Mouse (Mus musculus) cerebellum, adult 11-12 months (tissue): Measurements from ENCODE around the gene Adamts15.

Experiments
- DNase-seq: peaks from one replicate; pipeline ENCODE4 v3.0.0; 2022

Gene Adamts15

DNA sequence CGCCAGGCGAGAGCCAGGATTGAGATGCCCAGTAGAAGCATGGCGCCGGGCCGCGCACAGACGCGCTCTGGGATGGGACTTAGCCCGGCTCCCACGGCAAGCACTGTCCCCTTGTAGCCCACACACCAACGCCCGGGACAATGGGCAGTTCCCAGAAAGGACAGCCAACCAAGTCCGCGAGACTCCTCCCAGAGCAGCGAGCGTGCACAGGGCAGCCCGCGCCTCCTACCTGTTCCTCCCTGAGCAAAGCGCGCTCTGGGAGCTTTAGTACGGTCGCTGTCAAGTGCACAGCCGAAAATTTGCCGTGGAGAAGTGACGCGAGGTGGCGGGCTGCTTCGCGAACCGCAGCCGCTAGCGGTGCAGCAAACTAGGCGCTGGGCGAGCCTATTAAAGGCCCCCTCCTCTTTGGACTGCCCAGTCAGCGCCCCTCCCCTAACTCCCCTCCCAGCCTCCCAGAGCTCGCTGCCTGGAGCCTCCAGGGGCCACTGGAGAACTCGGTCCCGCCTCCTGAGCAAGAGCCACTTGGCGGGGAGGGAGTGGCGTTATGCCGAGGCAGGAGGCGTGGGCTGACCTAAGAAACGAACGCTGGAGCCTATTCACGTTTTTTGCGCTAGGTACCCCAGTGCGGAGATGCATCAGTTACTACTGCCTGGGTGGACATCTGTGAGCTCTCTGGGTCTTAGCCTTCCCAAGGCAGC, at the start of gene Adamts15:
Gene Adamts15 (minus strand): TSS at position 256 of the 698 bp plus-strand sequence.
- peak; percentile 25 for DNase-seq

DNA sequence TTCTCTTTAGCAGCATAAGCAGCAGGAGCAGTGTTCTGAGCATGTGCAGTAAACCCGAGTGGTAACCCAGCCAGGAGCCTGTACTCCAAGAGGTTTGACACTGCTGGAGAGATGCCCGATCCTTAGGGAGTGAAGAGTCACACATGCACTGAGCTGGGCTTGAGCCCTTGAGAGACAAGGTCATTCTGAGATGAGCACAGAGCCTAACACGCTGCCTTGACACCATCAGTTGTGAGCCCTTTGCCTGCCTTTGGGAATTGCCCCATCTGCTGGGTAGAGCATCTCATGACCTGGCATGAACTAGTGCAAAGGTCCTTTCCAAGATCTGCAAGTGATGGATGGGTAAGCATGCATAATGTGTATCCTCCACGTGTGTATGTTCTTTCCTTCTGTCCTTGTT, 49.7 kb upstream of the Adamts15 start:
- no peak for DNase-seq

DNA sequence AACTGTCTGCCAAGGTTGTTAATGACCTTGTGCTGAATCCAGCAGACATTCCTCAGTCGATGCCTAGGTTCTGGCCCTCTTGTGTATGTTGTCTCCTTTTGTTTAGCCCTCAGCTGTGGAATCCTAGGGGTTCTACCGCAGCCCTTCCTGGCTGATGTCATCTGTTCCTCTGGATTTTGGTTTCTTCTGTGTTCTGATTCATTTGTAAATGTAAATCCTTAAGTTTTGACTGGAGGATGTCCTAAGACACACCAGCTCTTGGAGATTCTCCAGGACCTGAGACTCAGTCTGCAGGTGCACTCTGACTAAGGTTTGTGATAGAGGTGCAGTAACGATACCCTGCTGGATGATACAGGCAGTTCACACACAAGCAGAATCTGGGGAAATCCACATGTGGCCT, 47.7 kb upstream of the Adamts15 start:
- DNase-seq: no peak

DNA sequence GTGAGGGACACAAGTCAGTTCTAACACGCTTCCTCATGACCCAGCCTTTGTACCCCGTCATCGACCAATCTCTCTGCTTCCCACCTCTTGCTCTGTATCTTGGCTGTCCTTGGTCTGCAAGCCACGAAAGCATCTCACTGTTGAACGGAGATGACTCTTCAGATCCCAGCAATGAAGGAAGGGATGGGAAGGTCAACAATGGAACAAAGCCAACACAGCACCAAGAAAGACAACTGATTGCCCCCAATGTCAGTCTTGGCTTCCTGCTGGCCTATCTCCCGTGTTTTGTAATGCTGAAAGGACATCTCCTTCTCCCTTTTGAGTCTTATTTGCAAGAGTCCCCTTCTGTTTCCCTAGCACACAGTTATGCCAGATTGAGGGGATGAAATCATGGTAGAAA, 45.9 kb upstream of the Adamts15 start:
- DNase-seq: no peak

DNA sequence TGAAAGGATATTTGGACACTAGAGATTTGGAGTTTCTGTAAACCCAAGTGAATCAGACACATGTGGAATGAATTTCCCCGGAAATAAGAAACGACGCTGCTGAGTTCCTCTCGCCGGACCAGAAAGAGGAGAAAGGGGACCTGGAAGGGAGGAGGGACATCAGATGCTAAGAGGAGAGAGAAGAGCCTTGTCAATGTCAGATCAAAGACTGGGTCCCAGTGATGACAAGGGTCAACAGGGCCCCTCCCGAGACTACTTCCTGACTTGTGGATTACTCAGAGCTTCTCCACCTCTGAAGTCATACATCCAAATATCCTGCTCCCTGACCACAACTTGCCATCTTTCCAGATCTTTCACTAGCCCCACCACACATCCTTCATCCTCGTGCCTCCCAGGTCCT, 44.6 kb upstream of the Adamts15 start:
- no peak for DNase-seq

DNA sequence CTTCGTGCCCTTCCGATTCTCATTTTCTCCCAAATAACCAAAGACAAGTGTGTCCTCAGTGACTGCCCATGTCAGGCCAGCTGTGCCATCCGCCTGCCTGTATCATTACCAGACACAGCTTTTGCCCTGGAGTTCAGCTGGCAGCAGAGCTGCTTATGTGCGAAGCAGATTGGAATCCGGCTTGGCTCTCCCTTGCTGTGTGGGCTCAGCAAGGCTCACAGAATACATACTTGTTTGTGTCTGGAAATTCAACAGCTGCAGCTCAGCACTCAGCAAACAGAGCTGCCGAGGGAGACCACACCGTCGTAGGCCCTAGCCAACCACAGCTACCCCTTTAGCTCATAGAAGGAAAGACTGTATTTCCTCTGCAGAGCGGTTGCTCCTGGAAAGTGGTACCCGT, 42.4 kb upstream of the Adamts15 start:
- DNase-seq: no peak

DNA sequence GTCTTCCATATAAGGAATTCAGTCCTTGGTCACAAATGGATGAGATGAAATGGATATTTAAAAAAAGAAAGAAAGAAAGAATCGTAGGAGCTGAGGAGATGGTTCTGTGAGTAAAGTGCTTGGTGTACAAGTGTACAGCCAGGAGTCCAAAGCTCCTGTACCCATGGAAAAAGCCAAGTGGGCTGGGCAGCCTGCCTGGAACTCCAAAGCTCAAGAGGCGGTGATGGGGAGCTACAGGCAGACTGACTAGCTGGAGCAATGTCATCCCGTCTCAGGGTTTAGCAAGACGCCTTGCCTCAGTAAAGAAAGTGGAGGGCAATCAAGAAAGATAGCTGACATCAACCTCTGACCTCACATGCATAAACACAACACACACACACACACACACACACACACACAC, 41.5 kb upstream of the Adamts15 start:
- DNase-seq: no peak

DNA sequence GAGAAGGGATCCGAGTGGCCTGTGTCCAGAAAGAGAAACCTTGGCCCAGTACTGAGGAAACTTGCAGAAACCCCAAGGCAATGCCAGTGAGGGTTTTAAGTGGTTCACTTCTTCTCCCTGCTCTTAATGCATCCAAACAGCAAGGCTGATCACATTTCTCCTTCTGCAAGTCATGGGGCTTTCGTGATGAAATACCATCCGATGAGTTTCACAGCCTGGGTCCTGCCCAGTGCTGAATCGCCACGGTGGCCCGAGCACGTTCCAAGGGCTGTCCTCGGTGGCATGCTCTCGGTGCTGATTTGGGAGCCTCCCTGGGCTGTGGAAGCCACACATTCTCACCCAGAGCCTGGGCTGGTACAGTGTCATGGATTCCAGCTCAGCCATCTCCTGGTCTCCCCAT, 33.0 kb upstream of the Adamts15 start:
- no peak for DNase-seq

DNA sequence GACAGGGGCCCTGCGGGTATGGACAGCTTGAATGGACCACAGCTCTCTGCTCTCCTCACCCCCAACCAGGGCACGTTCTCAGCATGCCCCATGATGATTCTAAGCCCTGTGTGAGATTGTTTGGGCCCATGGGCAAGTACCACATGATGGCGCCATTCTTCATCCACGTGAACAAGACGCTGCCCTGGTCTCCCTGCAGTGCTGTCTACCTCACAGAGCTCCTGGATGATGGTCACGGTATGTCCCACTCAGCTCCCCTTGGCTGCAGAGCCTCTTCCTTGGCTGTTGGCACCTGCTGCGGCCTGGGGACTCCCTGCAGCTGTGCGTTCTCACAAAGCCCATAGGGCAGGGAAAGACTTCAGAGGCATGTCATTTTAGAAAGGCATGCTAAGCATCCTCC, 31.0 kb upstream of the Adamts15 start:
- no peak for DNase-seq

DNA sequence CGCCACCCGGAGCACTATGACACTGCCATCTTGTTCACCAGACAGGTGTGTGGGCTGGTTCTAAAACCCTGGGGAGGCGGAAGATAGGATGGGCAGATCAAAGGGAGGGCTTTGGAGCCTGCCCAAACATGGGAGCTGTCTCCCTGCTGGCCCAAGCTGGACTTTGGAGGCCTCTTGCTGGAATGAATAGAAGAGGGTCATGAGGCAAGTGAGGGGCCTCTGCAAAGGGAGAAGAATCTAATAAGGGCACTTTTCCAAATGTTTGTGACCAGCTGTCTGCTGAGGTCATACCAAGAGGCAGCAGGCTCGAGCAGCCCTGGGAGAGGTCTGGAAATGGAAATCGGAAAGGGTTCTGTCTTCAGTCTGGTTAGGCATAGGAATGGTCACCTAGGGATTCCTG, 29.2 kb upstream of the Adamts15 start:
- no peak for DNase-seq

DNA sequence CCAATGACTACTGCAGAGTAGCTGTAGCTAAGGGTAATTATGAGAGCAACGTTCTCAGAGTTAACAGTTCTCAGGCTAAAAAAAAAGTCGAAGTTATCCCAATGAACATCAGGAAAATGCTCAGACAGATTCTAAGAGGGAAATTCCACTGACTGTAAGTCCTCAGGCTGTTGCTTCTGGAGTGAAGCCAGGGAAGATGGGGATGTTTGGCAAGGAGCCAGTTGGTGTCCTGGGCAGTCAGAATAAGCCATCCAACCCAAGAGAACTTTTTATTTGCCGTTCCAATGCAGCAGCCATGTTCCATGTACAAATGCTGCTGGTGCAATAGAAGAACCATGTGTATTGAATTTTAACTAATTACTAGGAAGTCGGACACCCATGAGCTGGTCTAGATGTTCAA, 28.3 kb upstream of the Adamts15 start:
- no peak for DNase-seq

DNA sequence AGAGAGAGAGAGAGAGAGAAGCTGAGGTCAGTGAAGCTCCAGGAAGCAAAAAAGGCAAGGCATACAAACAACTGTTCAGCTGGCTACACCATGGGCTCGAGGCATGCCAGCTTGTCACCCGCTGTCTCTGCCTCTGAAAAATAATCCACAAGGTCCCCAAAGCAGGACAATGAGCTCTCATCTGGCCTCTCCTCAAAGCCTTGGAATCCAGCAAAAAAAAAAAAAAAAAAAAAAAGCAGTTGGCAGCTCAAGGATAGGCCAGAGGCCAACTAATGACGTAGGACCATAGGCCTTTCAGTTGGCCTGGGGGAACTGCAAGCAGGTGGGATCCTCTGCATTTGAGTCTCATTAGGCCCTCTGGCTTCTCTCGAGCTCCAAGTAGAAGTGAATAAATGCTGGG, 27.7 kb upstream of the Adamts15 start:
- DNase-seq: no peak

DNA sequence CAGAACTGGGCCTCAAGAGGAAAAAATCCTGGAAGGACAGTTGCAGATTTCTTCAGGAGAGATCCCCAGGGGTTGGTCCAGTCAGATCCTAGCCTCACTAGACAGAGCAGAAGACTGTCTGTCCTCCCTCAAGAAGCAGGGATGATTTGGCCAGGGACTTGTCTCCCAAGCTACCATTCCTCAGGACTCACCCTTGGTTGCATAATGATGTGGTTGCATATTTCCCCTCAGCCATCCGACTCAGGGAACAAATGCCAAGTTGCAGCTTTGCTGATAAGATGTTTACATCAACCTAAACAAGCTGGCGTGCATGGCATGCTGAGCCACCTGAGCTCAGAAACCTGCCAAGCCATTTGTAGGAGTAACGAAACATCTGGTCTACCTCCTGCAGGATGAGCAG, 27.2 kb upstream of the Adamts15 start:
- no peak for DNase-seq

DNA sequence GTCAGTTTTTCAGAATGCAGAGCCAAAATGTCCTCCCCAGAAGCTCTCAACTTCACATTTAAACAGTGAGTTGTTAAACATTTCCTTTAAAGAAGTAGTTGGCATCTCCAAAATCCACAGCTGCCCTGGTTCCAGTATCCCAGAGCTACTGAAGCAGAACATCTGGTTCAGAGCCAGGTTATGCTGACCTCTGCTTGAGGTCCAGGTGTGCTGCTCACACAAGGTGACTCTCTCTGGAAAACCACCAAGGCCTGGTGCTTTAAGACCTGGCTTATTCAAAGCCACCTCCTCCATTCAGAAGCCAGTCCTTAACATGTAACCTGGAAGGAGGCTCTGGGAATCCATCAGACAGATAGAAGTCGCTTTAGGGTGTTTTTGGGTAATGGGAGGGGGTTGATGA, 23.0 kb upstream of the Adamts15 start:
- DNase-seq: no peak

DNA sequence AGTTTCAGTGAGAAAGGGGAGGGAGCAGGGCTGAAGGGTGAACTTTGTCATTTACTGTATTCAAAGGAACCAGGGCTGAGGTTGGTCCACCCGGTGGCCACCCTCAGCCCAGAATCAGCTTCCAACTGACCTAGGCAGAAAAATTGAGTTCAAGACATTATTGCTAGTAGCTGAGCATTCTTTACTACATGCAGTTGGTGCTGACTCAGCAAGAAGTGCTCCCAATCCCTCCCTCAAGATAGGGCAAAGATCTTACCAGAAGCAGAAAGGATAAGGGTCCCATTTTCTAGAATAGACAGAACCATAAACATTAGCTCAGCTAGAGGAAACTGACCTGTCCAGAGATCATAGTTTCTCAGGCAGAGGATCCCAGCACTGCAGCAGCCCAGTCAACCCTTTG, 22.0 kb upstream of the Adamts15 start:
- no peak for DNase-seq

DNA sequence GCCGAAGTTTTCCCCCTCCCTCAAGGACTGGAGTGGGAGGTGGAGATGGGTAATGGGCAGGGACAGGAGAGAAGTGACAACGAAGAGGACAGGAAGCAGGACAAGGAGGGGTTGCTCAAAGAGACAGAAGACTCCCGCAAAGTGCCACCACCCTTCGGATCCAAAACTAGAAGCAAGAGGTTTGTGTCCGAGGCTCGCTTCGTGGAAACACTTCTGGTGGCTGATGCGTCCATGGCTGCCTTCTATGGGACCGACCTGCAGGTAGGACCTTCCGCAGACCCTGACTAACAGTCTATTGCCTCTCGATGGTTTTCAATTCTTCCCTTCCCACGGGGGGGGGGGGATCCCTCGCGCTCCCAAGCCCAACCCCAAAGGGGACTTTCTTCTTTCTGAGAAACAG, 21.1 kb upstream of the Adamts15 start:
- DNase-seq: no peak

DNA sequence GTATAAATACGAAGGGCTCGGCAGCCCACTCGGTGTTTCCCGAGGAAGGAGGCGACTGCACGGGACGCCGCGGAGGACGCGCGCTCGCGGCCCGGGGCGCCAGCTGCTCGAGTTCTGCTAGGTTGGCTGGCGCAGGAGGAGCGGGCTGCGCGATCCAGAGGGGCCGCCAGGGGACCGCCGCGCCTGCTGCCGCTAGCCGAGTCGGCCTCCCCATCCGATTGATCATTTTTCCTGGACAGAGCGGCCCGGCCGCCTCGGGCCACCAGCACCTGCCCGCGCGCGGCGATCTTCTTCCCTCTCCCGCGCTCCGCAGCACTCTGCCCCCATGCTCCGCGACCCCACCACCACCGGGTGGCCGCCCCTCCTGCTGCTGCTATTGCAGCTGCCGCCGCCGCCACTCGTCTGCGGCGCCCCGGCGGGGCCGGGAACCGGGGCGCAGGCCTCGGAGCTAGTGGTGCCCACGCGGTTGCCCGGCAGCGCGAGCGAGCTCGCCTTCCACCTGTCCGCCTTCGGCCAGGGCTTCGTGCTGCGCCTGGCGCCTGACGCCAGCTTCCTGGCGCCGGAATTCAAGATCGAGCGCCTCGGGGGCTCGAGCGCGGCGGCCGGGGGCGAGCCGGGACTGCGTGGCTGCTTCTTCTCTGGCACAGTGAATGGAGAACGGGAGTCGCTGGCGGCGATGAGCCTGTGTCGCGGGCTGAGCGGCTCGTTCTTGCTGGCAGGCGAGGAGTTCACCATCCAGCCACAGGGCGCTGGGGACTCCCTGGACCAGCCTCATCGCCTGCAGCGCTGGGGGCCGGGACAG, 20.5 kb upstream of the Adamts15 start, which contains the start of gene Adamts8:
Gene Adamts8 (plus strand): TSS at position 51 of the 802 bp plus-strand sequence.
- DNase-seq: no peak

DNA sequence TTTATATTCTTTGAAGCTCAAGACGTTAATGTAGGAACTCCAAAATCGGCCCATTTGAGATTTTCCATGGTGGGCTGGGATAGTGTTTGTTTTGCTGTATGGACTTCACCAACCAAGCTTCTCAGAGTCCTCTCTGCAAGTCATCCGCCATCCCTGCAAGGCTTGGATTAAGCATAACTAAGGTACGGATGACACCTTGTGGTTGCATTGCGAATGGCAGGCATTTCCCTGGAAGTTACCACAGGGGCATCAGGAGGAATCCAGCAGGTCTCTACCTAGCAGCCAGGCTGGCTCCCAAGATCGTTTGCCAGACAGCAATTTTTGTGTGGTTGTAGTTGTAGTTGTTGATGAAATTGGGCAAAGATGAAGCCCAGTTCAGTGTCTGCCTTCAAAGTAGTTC, 18.1 kb upstream of the Adamts15 start:
- DNase-seq: peak; percentile 63

DNA sequence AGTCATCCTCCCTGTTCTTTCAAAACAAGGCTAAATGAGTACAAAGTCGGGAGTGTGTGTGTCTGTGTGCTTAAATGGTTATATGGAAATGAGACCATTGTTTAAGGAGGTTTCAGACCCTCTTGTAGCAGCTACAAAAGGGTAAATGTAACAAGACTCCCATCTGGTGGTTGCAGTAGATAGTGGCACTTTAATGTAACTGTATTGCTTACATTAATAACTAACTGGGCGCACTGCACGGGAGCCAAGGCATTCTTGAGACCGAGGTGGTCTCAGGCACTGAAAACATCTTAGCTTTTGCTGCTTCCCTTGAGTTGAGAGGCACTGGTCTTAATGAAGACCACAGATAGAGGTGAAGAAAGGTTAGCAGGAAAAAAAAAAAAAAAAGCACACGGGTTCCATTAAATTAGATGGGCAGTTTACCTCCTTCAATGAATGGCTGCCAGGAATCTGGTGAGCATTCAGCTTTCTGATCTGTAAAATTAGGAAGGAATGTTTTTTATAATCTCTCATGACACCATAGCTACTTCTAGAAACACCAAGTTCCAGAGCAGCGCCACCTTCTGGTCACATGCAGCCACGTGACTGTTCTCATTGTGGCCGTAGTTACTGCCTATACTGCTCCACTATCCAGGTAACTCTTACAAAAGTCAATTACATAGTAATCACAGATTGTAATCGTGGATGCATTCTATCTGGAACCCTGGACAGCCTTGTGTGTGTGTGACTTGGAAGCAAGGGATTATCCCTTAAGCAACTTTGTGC, 14.6 kb upstream of the Adamts15 start:
- no peak for DNase-seq

DNA sequence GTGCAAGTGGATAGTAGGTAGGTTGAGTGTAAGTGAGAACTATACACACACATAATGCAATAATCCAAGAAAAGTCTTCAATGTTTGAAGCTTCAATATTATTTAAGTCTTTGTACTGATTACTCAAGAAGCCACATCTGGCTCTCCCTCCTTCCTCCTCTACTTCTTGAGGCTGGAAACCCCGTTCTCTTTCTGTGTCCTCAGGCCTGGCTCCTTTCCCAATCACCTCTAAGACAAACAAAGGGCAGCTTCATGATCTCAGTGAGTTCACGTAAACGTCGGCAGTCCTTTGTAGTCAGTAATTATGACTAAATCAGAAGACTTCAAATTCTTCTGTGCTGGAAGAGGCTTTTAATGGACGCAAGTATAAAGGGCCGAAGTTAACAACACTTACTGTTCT, 12.6 kb upstream of the Adamts15 start:
- DNase-seq: no peak

DNA sequence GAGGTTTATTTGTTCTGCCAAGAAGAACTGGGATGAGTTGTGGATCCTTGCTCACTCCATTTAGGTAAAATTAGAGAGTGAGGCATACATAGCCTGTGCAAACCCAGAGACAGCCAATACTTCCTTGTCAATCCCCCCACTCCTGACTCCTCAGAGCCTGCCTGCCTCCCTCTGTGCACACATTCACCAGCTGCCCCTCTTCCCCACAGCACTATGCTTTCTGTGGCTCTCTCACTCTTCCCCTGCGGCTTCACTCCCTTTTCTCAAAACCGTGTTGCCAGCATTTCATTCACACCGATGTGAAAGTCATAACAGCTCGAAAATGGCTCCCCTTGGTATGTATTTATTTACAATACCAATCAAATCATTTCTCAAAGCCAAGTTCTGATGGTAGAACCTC, 10.1 kb upstream of the Adamts15 start:
- DNase-seq: no peak

DNA sequence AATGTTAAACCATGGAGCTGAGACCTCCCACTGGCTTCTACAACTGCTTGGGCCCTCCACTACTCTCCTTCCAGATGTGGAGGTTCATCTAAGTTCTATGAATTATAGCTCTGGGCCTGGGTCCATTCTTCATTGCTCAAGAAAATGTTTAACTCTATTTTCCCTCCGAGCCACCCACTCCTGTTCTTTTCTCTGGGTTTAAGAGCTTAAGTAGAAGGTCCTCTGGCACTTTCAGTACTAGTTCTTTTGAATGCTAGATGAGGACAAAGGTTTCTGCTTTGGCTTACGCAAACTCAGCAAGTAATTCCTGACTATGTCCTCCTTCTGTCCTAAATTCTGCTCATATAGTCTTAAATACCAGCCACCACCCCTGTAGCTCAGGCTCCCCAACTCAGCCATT, 6.5 kb upstream of the Adamts15 start:
- no peak for DNase-seq

DNA sequence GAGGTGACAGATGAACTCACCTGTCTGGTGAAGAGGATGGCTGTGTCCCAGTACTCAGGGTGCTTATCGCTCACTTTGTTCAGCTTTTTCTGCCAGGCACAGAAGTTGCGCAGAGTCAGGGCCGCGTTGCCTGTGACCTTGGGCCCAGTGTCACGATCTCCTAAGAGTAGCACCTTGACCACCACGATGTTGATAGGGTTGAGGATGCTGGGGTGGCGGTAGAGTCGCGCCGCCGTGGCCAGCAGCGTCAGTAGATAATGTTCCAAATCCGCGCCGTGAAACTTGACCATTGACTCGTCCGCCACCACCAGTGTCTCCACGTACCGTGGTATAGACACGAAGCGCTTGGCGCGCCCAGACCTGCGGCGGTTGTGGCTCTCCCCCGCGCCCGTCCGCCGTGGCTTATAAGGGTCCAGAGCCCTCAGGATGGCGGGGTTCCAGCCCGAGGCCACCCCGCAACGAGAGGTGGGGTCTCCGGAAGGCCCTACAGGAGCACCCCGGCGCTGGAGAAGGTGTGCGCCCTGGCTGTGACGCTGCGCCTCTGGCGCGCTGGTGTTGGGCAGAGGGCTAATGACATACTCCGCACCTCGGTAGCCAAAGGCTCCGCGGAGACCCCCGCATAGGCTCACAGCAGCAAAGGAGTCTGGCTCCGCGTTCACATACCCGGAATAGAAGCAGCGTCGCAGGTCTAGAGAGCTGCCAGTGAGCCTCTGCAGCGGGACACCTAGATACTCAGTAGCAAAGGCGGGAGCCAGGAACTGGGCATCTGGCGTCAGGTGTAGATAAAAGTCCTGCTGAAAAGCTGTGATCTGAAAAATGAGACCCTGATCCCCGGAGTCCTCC, 770 bp downstream of the Adamts15 start:
- DNase-seq: no peak
